ENCODE assay signal across 8 mouse cellular contexts in genomic region chr8:94770945-94771344, GRCm38 (mm10). TPM values are rescaled to one million over a fixed set of nuclear protein-coding genes. Genes with fewer than 3 reads are reported as not detected.
DNase-seq lines count a peak whose midpoint lies in the region; ATAC-seq lines count a peak whose summit lies in the region.

No protein-coding gene starts in this region.

- H3K9ac ChIP-seq in forebrain, embryonic 16.5 days (replicated peaks; ENCODE audit: low read depth, low read length) = no peak overlapping the region

- no peaks in the 10 kb centered on the region; the same call in 1 of the 2 replicates for H3K27me3 ChIP-seq in forebrain, embryonic 16.5 days (replicated peaks; ENCODE audit: control insufficient read depth, insufficient read depth, low read length)

- peak; percentile 69 for ATAC-seq in megakaryocyte-erythroid progenitor cell, adult 5-6 weeks (replicated peaks; ENCODE audit: low FRiP score, low TSS enrichment, poor library complexity, severe bottlenecking)
- no peak for ATAC-seq in forebrain, embryonic 16.5 days
- no peak for ATAC-seq in monocyte, adult 5-6 weeks (replicated peaks; ENCODE audit: insufficient number of reproducible peaks, low FRiP score, low TSS enrichment, poor library complexity, severe bottlenecking)

- no peaks in the 10 kb centered on the region for H3K36me3 ChIP-seq in forebrain, embryonic 16.5 days (ENCODE audit: control insufficient read depth, insufficient read depth)

- intact Hi-C loops in left cerebral cortex, postnatal 4 days (cut with DNase I) = no loop called here

- H3K4me3 ChIP-seq in forebrain, embryonic 16.5 days (replicated peaks; ENCODE audit: low read length) = no peak overlapping the region

- no peaks in the 10 kb centered on the region for H3K9me3 ChIP-seq in forebrain, embryonic 16.5 days (ENCODE audit: control insufficient read depth, low read length)

- peak; percentile 74 for DNase-seq in left cerebral cortex, postnatal 4 days
- DNase-seq in left cerebral cortex, adult 18-20 months (ENCODE audit: low spot score in 2 of 2) = no peak
- peak; percentile 33 for DNase-seq in cerebellum, adult 8-10 months
- peak; percentile 84 for DNase-seq in kidney, postnatal 10 days
- DNase-seq in frontal cortex, postnatal 25 days (ENCODE audit: low spot score in 2 of 2) = no peak

- H3K4me2 ChIP-seq in forebrain, embryonic 16.5 days (ENCODE audit: low read length) = no peak overlapping the region

- WGBS in forebrain, embryonic 16.5 days = 17% methylated on average over 6 of the region's 6 CpGs

- H3K27ac ChIP-seq in forebrain, embryonic 16.5 days (ENCODE audit: low read length) = no peak overlapping the region

- peaks cover 34% of the 10 kb centered on the region for H3K4me1 ChIP-seq in forebrain, embryonic 16.5 days (replicated peaks; ENCODE audit: control insufficient read depth, insufficient read depth, low read length)

RNA-seq across cellular contexts. Expression of gene Cx3cl1, which starts 0.9 kb away (rescaled TPM):
- total RNA-seq in left cerebral cortex, postnatal 4 days (2021) = 100 to 1,000 TPM in 1 of 2 experiments, 10 to 100 TPM in 1; 88.5 to 111 TPM
- 100 to 1,000 TPM; 569 to 570 TPM for total RNA-seq in left cerebral cortex, adult 18-20 months (2021)
- 0.35 TPM in 1 of 2 replicates, not detected in the other for total RNA-seq in megakaryocyte-erythroid progenitor cell, adult 5-6 weeks (2014; fragmentation: Nextera tagmentation)
- total RNA-seq in megakaryocyte-erythroid progenitor cell, adult 5-6 weeks (2017) = not detected in 2 replicates
- 15.1 and 23.8 TPM in 2 replicates for polyA plus RNA-seq in forebrain, embryonic 16.5 days (2015; fragmentation: Nextera tagmentation; extraction: Ambion mirVana)
- not detected in 3 replicates for total RNA-seq in monocyte, adult 5-6 weeks (2017)

RNA-seq across cellular contexts. Expression of gene Ccl22, which starts 25.6 kb away (rescaled TPM):
- total RNA-seq in left cerebral cortex, postnatal 4 days (2021) = not detected
- not detected for total RNA-seq in left cerebral cortex, adult 18-20 months (2021)
- total RNA-seq in megakaryocyte-erythroid progenitor cell, adult 5-6 weeks (2014; fragmentation: Nextera tagmentation) = not detected in 2 replicates
- not detected in 2 replicates for total RNA-seq in megakaryocyte-erythroid progenitor cell, adult 5-6 weeks (2017)
- not detected in 2 replicates for polyA plus RNA-seq in forebrain, embryonic 16.5 days (2015; fragmentation: Nextera tagmentation; extraction: Ambion mirVana)
- total RNA-seq in monocyte, adult 5-6 weeks (2017) = 0.11 to 0.87 TPM (median 0.57 TPM) in 3 replicates

RNA-seq across cellular contexts. Expression of gene Ccl17, which starts 39.3 kb away (rescaled TPM):
- 1 to 10 TPM; 2.4 to 2.8 TPM for total RNA-seq in left cerebral cortex, postnatal 4 days (2021)
- 1 to 10 TPM; 8.3 to 9.2 TPM for total RNA-seq in left cerebral cortex, adult 18-20 months (2021)
- 1.6 and 2.0 TPM in 2 replicates for total RNA-seq in megakaryocyte-erythroid progenitor cell, adult 5-6 weeks (2014; fragmentation: Nextera tagmentation)
- 5.6 and 6.0 TPM in 2 replicates for total RNA-seq in megakaryocyte-erythroid progenitor cell, adult 5-6 weeks (2017)
- 0.77 TPM in 1 of 2 replicates, not detected in the other for polyA plus RNA-seq in forebrain, embryonic 16.5 days (2015; fragmentation: Nextera tagmentation; extraction: Ambion mirVana)
- not detected in 3 replicates for total RNA-seq in monocyte, adult 5-6 weeks (2017)

Comparison
In these comparisons a context has a peak if more than half of its experiments do, and no peak if none do; other contexts are left out.
1. DNase-seq: peak in left cerebral cortex, postnatal 4 days (single experiment), cerebellum, adult 8-10 months (single experiment) and kidney, postnatal 10 days (single experiment); none in left cerebral cortex, adult 18-20 months (0 of 2) and frontal cortex, postnatal 25 days (0 of 2).
2. RNA of gene Cx3cl1, which starts 0.9 kb away (total RNA-seq): 569 to 570 TPM in left cerebral cortex, adult 18-20 months and 88.5 to 111 TPM in left cerebral cortex, postnatal 4 days; 0.35 TPM in megakaryocyte-erythroid progenitor cell, adult 5-6 weeks and not detected in monocyte, adult 5-6 weeks; every median in the first group is over 10 times any median in the second.